Mouse (Mus musculus) bone marrow, adult 2 months (tissue): ENCODE data around the gene Csnk2b.

Source experiments
- CTCF ChIP-seq: fragments of 200-500 bp; IDR thresholded peaks from 2 replicates; pipeline ENCODE4 v1.5.1; 2011; ENCODE audit warnings: low read length, control low read depth; ENCODE audit not compliant: control insufficient read depth, insufficient read depth
- POLR2A ChIP-seq: fragments of 200-500 bp; IDR thresholded peaks from 2 replicates; pipeline ENCODE4 v1.6.1; 2011; ENCODE audit warnings: low read depth, mild to moderate bottlenecking, control low read depth, low read length, borderline replicate concordance; ENCODE audit not compliant: control insufficient read depth

- TF ChIP-seq CTCF (no peak), POLR2A (no peak)
These were observed 17.8 kb downstream of the Csnk2b start for GRCm38 (mm10) chr17:35104079-35104478.
